Mouse (Mus musculus): ENCODE data around the gene Htra1.

DNA sequence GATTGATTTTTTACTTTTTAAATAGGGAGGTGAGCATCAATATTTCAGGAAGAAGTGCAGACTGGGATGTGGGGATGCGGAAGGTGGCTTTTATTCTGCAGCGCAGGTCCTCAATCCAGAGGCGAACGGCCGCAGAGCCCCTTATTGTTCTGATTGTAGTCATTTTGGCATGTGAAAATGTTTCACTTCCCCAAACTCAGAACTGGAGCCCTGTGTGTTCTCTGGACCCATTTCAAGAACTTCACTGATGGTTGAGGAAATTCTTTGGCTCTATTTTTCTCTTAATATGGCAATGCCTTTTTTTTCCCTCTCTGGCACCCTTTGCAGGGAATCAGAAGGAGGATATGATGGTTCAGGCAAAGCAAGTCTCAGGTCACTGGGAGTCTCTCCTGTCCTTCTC lies 33.2 kb downstream of the Htra1 start:
- no peak for TF ChIP-seq POLR2A (IDR thresholded peaks at IDR 0.05; ENCODE audit: control insufficient read depth in 1 of 2, insufficient read depth in 1 of 2, low read depth in 1 of 2, low read length in 2 of 2, poor library complexity in 1 of 2)
- TF ChIP-seq CTCF (IDR thresholded peaks at IDR 0.05 in 2 of 3, conservative IDR thresholded peaks at IDR 0.05 in 1 of 3; ENCODE audit: control insufficient read depth in 1 of 3, insufficient read depth in 1 of 3, low read depth in 2 of 3, low read length in 3 of 3, poor library complexity in 1 of 3, severe bottlenecking in 1 of 3) = no peak
- no peak for TF ChIP-seq USF1 (IDR thresholded peaks at IDR 0.05; ENCODE audit: low read depth, low read length)
- no peak for TF ChIP-seq UBTF (IDR thresholded peaks at IDR 0.05; ENCODE audit: borderline replicate concordance, insufficient read depth, low read depth, low read length)
- no peak for TF ChIP-seq KAT2A (conservative IDR thresholded peaks at IDR 0.05; ENCODE audit: low read depth, low read length)
- TF ChIP-seq NELFE (IDR thresholded peaks at IDR 0.05; ENCODE audit: low read depth, low read length) = no peak
- no peak for TF ChIP-seq MAX (IDR thresholded peaks at IDR 0.05; ENCODE audit: low read length)
- no peak for TF ChIP-seq ZNF384 (IDR thresholded peaks at IDR 0.05; ENCODE audit: low read depth, low read length)
